Mouse (Mus musculus): ENCODE data around the gene Gm28729.

DNA sequence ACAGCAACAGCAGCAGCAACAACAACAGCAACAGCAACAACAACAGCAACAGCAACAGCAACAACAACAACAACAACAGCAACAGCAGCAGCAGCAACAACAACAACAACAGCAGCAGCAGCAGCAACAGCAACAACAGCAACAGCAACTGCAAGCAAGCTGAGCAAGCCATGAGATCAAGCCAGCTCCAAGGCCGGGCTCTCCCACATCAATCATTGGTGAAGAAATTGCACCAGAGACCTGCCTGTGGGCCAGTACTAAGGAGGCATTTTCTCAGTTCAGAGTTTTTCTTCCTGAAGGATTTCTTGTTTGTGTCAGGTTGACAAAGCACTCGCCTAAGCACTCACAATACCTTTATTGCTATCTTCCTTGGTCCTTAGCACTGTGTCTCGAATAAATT lies 8.3 kb downstream of the Gm28729 start:
- no peak for TF ChIP-seq MAX (IDR thresholded peaks at IDR 0.05; ENCODE audit: low read depth)
- no peak for TF ChIP-seq E2F4 (IDR thresholded peaks at IDR 0.05; ENCODE audit: insufficient read depth)
- no peak for TF ChIP-seq POLR2A (IDR thresholded peaks at IDR 0.05; ENCODE audit: insufficient read length, low read depth)

Measured in myocyte (in vitro differentiated cells).